Mouse (Mus musculus) 3T3-L1 (cell line): ENCODE measurements around the gene Krtap12-1.
A peak's percentile ranks its signal among the peaks of the same experiment; 100 is the strongest.
"Not testable (repeated sequence)": the region's sequence is repeated elsewhere in the genome, so short reads cannot be mapped to it uniquely, and the experiment has no call there.

Experiments used
- DNase-seq: peaks from one replicate; pipeline ENCODE4 v3.0.0-alpha.2; 2015; ENCODE audit warnings: low read depth, low spot score

Gene Krtap12-1

DNA sequence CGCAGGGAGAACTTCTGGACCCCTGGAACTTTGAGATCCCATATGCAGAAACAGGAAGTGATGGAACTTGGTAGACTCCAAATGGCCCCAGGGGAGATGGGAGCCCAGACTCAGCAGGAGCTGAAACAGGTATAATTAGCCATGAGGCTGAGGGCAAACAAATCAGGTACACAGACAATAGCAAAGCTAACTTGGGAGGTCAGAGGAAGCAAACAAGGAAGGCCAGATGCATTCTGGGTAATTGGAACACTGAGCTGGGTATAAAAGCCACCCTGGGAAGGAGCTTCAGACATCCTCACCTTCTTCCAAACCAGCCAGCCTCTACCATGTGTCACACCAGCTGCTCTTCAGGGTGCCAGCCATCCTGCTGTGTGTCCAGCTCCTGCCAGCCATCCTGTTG, at the start of gene Krtap12-1:
Krtap12-1 (plus strand) TSS at position 301 of the 400 bp plus-strand sequence.
- not testable (repeated sequence) for DNase-seq

GRCm38 (mm10) chr10:77670710-77671109, 49.7 kb upstream of the Krtap12-1 start:
- DNase-seq: no peak

GRCm38 (mm10) chr10:77671519-77671918, 48.9 kb upstream of the Krtap12-1 start:
- DNase-seq: no peak

DNA sequence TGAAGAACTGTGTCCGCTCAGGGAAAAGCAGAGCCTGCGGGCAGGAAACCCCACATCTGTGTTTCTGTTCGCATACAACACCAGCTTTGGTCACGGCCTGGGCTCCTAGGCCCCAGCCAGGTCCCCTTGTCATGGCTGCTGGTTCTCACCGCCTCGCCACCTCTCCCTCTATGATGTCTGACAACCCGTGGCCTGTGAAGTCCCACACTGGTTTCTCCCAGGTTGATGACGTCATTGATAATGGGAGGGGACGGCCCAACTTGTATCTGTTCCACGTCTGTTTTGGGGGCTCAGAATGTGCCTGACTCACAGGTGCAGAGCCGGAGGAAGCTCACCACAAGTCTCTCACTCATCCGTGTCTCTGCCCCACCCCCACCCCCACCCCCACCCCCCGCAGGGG, 46.6 kb upstream of the Krtap12-1 start:
- DNase-seq: no peak

- DNase-seq: no peak
Measured at GRCm38 (mm10) chr10:77677562-77677961, 42.8 kb upstream of the Krtap12-1 start.

DNA sequence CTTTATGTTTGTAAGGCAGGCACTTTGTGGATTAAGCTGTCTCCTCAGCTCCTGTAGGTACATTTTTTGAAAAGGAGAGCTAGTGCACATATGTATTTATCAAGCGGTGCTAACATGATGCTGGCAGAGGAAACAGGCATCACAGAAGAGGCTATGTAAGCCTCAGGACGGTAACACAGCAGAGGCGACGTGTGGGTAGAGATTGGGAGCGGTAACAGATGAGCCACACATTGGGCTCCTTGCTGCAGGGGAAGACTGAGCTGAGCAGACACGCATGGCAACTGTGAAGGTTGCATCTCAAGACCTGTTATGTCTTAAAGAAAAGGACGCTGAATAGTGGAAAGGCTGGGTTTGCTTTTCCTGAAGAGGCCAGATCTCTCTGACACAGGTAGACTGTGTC, 37.4 kb upstream of the Krtap12-1 start:
- DNase-seq: no peak

GRCm38 (mm10) chr10:77684181-77684580, 36.2 kb upstream of the Krtap12-1 start:
- DNase-seq: peak; percentile 23

- no peak for DNase-seq
Measured at GRCm38 (mm10) chr10:77685895-77686664, 34.3 kb upstream of the Krtap12-1 start, which contains the start of gene Tspear. Gene Tspear (plus strand): TSS chr10:77686569.

- DNase-seq: no peak
Measured at GRCm38 (mm10) chr10:77687021-77687420, 33.4 kb upstream of the Krtap12-1 start.

- DNase-seq: not testable (repeated sequence)
Measured at GRCm38 (mm10) chr10:77690356-77690807, 30.0 kb upstream of the Krtap12-1 start, which contains the start of gene Gm19402. Gene Gm19402 (minus strand): TSS chr10:77690757.

GRCm38 (mm10) chr10:77697133-77697532, 23.3 kb upstream of the Krtap12-1 start, which contains the start of gene Gm9508:
Gene Gm9508 (minus strand): TSS chr10:77697233.
- DNase-seq: peak; percentile 4

- no peak for DNase-seq
Measured at GRCm38 (mm10) chr10:77706326-77706725, 14.1 kb upstream of the Krtap12-1 start, which contains the start of gene Gm10272. Gene Gm10272 (plus strand): TSS chr10:77706626.

DNA sequence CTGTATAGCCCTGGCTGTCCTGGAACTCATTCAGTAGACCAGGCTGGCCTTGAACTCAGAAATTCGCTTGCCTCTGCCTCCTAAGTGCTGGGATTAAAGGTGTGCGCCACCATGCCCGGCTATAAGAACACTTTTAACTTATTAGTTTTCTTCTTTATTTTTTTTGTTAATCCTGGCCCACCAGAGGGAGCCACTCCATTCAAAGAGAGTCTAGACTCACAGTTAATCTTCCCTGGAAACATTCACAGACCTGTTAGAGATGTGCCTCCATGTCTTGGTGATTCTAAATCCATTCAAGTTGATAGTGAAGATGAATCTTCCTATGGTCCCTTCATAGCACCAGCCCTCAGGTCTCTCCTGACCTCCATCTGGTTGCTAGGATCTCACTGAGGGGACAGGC, 10.6 kb upstream of the Krtap12-1 start:
- peak; percentile 27 for DNase-seq

DNA sequence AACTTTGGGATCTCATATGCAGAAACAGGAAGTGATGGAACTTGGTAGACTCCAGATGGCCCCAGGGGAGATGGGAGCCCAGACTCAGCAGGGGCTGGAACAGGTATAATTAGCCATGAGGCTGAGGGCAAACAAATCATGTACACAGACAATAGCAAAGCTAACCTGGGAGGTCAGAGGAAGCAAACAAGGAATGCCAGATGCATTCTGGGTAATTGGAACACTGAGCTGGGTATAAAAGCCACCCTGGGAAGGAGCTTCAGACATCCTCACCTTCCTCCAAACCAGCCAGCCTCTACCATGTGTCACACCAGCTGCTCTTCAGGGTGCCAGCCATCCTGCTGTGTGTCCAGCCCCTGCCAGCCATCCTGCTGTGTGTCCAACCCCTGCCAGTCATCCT, 9.2 kb upstream of the Krtap12-1 start, which contains the start of gene Gm10024:
Gm10024 (plus strand) TSS at position 301 of the 400 bp plus-strand sequence.
- DNase-seq: not testable (repeated sequence)

DNA sequence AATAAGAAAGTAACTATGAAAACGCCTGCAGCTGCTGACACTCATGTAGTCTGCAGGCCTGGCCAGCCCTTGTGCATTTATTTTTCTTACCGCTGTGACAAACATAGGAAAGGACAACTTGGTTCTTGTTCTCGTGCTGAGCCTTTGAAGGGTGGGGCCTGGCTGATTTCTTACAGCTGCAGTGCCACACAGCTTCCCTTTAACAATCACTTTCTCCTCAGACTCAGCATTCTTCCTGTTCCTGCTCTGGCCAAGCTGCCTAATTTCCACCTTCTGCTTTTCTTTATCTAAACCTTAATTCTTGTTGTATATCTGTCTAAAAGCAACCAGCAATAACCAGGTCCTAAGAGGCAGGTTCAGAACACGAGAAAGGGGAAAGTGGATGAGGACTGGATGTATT, 6.7 kb upstream of the Krtap12-1 start:
- DNase-seq: no peak

DNA sequence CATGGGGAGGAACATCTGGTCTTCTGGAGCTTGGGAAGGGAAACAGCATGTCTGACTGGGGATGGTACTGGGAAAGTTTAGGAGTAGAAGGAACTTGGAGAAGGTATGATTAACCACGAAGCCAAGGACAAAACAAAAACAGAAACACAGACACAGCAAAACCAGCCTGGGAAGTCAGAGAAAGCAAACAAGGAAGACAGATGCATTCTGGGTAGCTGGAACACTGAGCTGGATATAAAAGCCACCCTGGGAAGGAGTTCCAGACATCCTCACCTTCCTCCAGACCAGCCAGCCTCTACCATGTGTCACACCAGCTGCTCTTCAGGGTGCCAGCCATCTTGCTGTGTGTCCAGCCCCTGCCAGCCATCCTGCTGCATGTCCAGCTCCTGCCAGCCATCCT, 4.9 kb upstream of the Krtap12-1 start, which contains the start of gene Gm10142:
Gm10142 (plus strand) TSS at position 301 of the 400 bp plus-strand sequence.
- no peak for DNase-seq

DNA sequence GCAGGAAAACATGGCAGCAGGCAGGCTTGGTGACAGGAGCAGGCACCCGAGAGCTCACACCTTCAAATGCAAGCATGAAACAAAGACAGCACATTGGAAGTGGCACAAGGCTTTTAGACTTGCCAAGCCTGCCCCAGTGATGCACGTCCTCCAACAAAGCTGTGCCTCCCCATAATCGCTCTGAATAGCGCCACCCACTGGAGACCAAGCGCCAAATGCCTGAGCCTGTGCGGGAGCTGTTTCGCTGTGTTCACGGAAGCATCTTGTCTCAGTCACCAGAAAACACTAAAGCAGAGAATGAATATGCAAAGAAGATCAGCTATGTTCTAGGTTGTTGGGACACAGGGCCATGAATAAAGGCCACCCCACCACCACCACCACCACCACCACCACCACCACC, 4.5 kb downstream of the Krtap12-1 start:
- no peak for DNase-seq

DNA sequence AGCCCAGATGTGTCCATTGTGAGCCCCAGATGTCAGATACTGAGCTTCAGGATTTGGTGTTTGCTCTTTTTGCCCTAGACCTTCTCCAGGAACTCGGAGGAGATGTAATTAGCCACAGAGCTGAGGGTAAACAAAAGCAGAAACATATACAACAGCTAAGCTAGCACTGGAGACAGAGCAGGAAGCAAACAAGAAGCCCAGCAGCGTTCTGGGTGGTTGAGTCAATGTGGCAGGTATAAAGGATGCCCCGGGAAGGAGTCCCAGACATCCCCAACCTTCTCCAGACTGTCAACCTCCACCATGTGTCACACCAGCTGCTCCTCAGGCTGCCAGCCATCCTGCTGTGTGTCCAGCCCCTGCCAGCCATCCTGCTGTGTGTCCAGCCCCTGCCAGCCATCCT, 5.8 kb downstream of the Krtap12-1 start, which contains the start of gene Gm10100:
Gm10100 (plus strand) TSS at position 301 of the 400 bp plus-strand sequence.
- DNase-seq: no peak

GRCm38 (mm10) chr10:77728280-77728679, 7.9 kb downstream of the Krtap12-1 start:
- peak; percentile 28 for DNase-seq

DNA sequence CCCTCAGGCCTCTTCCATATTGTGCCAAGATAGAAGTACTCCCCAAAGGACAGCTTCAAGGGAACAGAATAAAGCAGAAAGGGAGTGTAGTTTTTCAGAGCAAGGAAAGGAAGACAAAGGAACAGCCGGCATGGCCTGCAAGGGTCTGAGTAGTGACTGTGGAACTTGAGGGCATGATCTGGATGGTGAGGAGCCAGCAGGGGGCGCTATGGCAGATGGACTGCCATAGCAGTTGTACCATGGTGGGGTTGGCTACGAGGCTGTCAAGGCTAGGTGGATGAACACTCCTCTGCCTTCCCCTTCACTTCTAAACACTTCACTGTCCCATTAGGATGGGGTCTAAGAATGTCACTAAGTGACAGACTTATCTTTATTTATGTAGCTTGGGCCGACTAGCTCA, 8.8 kb downstream of the Krtap12-1 start:
- peak; percentile 27 for DNase-seq

DNA sequence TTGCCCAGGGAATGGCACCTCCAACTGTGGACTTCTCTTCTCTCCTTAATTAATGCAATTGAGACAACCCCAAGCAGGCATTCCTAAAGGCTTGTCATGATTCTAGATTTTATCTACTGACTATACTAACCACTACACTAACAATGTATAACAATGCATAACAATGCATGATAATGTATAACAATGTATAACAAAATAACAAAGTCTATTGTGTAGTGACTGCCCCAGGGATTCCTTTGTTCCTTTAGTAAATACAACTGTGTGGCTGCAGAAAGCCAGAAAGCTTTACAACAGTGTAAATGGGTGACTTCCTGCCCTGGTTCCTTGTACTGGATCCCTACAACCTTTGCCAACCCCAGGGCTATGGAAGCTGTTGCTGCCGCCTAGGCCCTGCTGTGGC, 15.5 kb downstream of the Krtap12-1 start:
- no peak for DNase-seq

GRCm38 (mm10) chr10:77738929-77739328, 18.5 kb downstream of the Krtap12-1 start:
- no peak for DNase-seq
